Mouse (Mus musculus): ENCODE measurements around the gene Thumpd1. TPM values are rescaled to one million over a fixed set of nuclear protein-coding genes. Genes with fewer than 3 reads are reported as not detected.
"Not testable (repeated sequence)": the region's sequence is repeated elsewhere in the genome, so short reads cannot be mapped to it uniquely, and the experiment has no call there.

Thumpd1 gene
- polyA plus RNA-seq, 2 experiments: 43.6 to 76.5 TPM

DNA sequence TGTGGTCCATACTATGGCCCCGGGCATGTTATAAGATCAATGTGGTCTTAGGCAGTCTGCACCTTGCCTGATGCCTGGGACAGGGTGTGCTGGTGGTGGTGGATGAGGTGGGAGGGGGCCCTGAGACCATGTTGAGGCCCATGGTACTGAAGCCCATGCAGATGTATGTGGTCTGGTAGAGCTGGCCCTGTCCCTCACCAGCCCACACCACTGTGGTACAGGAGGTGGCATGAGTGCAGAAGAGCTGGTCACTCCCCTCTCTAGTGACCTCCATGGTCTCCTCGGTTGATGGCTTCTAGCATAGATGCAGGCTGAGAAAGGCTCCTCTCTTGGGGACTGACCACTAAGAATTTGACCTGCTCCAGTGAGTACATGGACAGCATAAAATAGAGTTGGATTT lies 18.3 kb upstream of the Thumpd1 start:
- no peak overlapping the region for H3K4me3 ChIP-seq (replicated peaks; ENCODE audit: low read length)
- TF ChIP-seq POLR2A (IDR thresholded peaks at IDR 0.05; ENCODE audit: borderline replicate concordance, extremely low read depth, insufficient read depth, insufficient read length): no peak
- H3K4me1 ChIP-seq (ENCODE audit: control insufficient read depth, insufficient read depth, low read length): no peaks in the 10 kb centered on the region
- H3K27me3 ChIP-seq (ENCODE audit: control insufficient read depth, insufficient read depth, low read length): no peaks in the 10 kb centered on the region
- no peak overlapping the region for H3K27ac ChIP-seq (replicated peaks; ENCODE audit: low read depth, low read length)
- no peak for DNase-seq (ENCODE audit: low spot score)
- H3K9ac ChIP-seq (ENCODE audit: low read depth, low read length, severe bottlenecking): no peak overlapping the region
- 93% methylated on average over 2 of the region's 2 CpGs for WGBS
- H3K4me2 ChIP-seq (replicated peaks; ENCODE audit: low read depth, low read length, severe bottlenecking): no peak overlapping the region
- H3K36me3 ChIP-seq (ENCODE audit: control insufficient read depth, insufficient read depth, low read length): no peaks in the 10 kb centered on the region
- ATAC-seq (ENCODE audit: low FRiP score, low read depth): no peak
- no peaks in the 10 kb centered on the region for H3K9me3 ChIP-seq (ENCODE audit: control insufficient read depth, low read length)

DNA sequence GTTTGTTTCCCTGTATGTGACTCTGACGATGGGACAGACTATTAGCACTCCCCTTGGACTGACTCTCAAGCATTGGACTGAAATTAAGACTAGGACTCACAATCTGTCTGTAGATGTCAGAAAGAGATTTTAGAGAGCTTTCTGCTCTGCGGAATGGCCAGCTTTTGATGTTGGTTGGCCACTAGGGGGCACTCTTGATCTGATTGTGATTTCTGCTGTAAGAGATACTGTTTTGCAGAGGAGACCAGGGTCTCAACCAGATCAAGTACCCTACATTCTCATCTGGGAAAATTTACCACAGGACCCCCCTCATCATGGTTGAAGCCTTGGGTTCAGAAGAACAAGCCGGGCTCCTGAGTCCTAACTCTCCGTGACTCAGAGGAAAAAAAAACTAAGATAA lies 10.7 kb upstream of the Thumpd1 start:
- H3K27ac ChIP-seq (replicated peaks; ENCODE audit: low read depth, low read length); DNase-seq (ENCODE audit: low spot score); H3K27me3 ChIP-seq (ENCODE audit: control insufficient read depth, insufficient read depth, low read length); H3K9ac ChIP-seq (ENCODE audit: low read depth, low read length, severe bottlenecking); H3K36me3 ChIP-seq (ENCODE audit: control insufficient read depth, insufficient read depth, low read length); H3K4me1 ChIP-seq (ENCODE audit: control insufficient read depth, insufficient read depth, low read length); H3K9me3 ChIP-seq (ENCODE audit: control insufficient read depth, low read length); H3K4me3 ChIP-seq (replicated peaks; ENCODE audit: low read length); H3K4me2 ChIP-seq (replicated peaks; ENCODE audit: low read depth, low read length, severe bottlenecking); ATAC-seq (ENCODE audit: low FRiP score, low read depth): not testable (repeated sequence)
- WGBS: 75% methylated on average over 4 of the region's 4 CpGs

DNA sequence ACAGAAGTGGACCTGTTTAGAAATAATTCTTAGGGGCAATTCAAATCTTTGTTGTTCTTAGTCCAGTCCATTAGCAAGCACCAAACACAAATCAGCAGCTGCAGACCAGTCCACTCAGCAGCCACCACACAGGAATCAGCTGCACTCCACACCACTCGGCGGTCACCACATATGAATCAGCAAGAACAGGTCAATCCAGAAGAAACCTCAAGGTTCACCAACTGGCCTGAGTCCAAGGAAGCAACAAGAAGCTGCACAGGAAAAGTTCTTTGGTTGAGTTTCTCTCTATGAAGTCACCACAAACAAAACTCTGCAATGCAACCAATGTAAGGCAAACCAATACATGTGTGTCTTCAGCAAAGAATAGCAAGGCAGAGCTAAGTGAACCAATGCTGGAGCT lies 7.0 kb upstream of the Thumpd1 start:
- no peak overlapping the region for H3K4me3 ChIP-seq (replicated peaks; ENCODE audit: low read length)
- WGBS: 86% methylated on average over 2 of the region's 2 CpGs
- H3K9ac ChIP-seq (ENCODE audit: low read depth, low read length, severe bottlenecking): no peak overlapping the region
- no peak for TF ChIP-seq POLR2A (IDR thresholded peaks at IDR 0.05; ENCODE audit: borderline replicate concordance, extremely low read depth, insufficient read depth, insufficient read length)
- no peaks in the 10 kb centered on the region for H3K36me3 ChIP-seq (ENCODE audit: control insufficient read depth, insufficient read depth, low read length)
- H3K27me3 ChIP-seq (ENCODE audit: control insufficient read depth, insufficient read depth, low read length): no peaks in the 10 kb centered on the region
- ATAC-seq (ENCODE audit: low FRiP score, low read depth) (no peak), DNase-seq (ENCODE audit: low spot score) (no peak)
- no peaks in the 10 kb centered on the region for H3K9me3 ChIP-seq (ENCODE audit: control insufficient read depth, low read length)
- no peak overlapping the region for H3K4me2 ChIP-seq (replicated peaks; ENCODE audit: low read depth, low read length, severe bottlenecking)
- no peaks in the 10 kb centered on the region for H3K4me1 ChIP-seq (ENCODE audit: control insufficient read depth, insufficient read depth, low read length)
- no peak overlapping the region for H3K27ac ChIP-seq (replicated peaks; ENCODE audit: low read depth, low read length)

DNA sequence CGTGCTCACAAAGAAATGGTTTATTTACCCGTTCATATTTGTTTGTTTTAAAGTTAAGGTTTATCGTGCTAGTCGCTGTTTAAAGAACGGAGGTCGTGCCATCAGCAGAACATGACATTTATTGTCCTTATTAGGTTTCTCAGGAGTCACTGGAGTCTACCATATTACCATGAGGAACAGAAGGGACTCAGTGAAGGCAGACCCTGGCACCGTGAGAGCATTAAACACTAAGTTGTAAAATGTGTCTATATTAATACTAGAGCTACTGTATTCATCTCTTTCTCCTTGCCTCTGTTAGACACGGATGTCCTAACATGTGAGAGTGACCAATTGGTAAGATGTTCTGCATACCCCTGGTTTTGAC lies 331 bp upstream of the Thumpd1 start:
- H3K4me1 ChIP-seq (ENCODE audit: control insufficient read depth, insufficient read depth, low read length): peaks cover 5% of the 10 kb centered on the region
- ATAC-seq (ENCODE audit: low FRiP score, low read depth) (peak; percentile 21; the same call in 1 of the 2 replicates), DNase-seq (ENCODE audit: low spot score) (no peak)
- H3K9ac ChIP-seq (ENCODE audit: low read depth, low read length, severe bottlenecking): peak overlapping the region; percentile 86
- H3K27me3 ChIP-seq (ENCODE audit: control insufficient read depth, insufficient read depth, low read length): no peaks in the 10 kb centered on the region
- H3K27ac ChIP-seq (replicated peaks; ENCODE audit: low read depth, low read length): no peak overlapping the region; the same call in 1 of the 2 replicates
- no peak for TF ChIP-seq POLR2A (IDR thresholded peaks at IDR 0.05; ENCODE audit: borderline replicate concordance, extremely low read depth, insufficient read depth, insufficient read length)
- WGBS: 13% methylated on average over 8 of the region's 8 CpGs
- H3K4me2 ChIP-seq (replicated peaks; ENCODE audit: low read depth, low read length, severe bottlenecking): peak overlapping the region; percentile 70
- no peaks in the 10 kb centered on the region for H3K9me3 ChIP-seq (ENCODE audit: control insufficient read depth, low read length)
- H3K36me3 ChIP-seq (ENCODE audit: control insufficient read depth, insufficient read depth, low read length): peaks cover 26% of the 10 kb centered on the region
- peak overlapping the region; percentile 85 for H3K4me3 ChIP-seq (replicated peaks; ENCODE audit: low read length)

DNA sequence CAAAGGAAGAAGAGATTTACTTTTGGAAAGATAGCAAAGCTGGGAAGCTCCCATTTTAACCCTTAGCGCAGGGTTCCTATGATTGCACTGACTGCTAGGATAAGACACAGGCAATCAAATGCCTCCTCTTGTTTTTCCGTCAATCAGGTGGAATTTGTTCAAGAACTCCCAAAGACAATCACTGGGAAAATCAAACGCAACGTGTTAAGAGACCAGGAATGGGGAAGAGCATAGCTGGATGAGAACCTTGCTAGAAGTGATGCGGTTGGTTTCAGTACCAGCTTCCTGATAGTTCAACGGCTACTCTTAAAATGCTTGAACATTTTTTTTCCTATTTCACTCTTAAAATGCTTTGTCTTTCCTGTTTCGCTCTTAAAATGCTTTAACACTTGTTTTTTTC lies 6.5 kb downstream of the Thumpd1 start:
- H3K4me3 ChIP-seq (replicated peaks; ENCODE audit: low read length): no peak overlapping the region
- peaks cover 34% of the 10 kb centered on the region for H3K36me3 ChIP-seq (ENCODE audit: control insufficient read depth, insufficient read depth, low read length)
- no peaks in the 10 kb centered on the region for H3K27me3 ChIP-seq (ENCODE audit: control insufficient read depth, insufficient read depth, low read length)
- DNase-seq (ENCODE audit: low spot score): no peak
- no peaks in the 10 kb centered on the region for H3K9me3 ChIP-seq (ENCODE audit: control insufficient read depth, low read length)
- TF ChIP-seq POLR2A (IDR thresholded peaks at IDR 0.05; ENCODE audit: borderline replicate concordance, extremely low read depth, insufficient read depth, insufficient read length): no peak
- 90% methylated on average over 7 of the region's 7 CpGs for WGBS
- no peak overlapping the region for H3K4me2 ChIP-seq (replicated peaks; ENCODE audit: low read depth, low read length, severe bottlenecking)
- no peak overlapping the region for H3K9ac ChIP-seq (ENCODE audit: low read depth, low read length, severe bottlenecking)
- no peak overlapping the region for H3K27ac ChIP-seq (replicated peaks; ENCODE audit: low read depth, low read length)
- no peak for ATAC-seq (ENCODE audit: low FRiP score, low read depth)
- no peaks in the 10 kb centered on the region for H3K4me1 ChIP-seq (ENCODE audit: control insufficient read depth, insufficient read depth, low read length)

DNA sequence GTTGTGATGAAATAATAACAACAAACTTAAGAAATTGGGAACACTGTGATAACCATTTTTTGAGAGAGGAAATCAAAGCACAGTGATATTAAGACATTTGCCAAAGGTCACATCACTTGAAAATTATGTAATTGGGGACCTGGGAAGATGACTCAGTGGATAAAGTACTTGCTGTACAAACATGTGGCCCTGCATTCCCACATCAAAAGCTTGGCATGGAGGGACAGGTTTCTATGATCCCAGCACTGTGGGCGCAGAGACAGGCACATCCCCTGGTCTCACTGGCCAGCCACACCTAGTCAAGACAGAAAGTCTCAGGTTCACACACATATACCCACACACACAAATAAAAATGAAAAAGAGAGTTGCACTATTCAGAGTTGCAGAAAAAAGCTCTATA lies 25.7 kb downstream of the Thumpd1 start:
- no peak for ATAC-seq (ENCODE audit: low FRiP score, low read depth)
- Histone ChIP-seq H3K27me3 (ENCODE audit: control insufficient read depth, insufficient read depth, low read length) (no peaks in the 10 kb centered on the region), H3K4me1 (ENCODE audit: control insufficient read depth, insufficient read depth, low read length) (no peaks in the 10 kb centered on the region), H3K9me3 (ENCODE audit: control insufficient read depth, low read length) (no peaks in the 10 kb centered on the region), H3K27ac (replicated peaks; ENCODE audit: low read depth, low read length) (no peak overlapping the region), H3K4me2 (replicated peaks; ENCODE audit: low read depth, low read length, severe bottlenecking) (no peak overlapping the region), H3K36me3 (ENCODE audit: control insufficient read depth, insufficient read depth, low read length) (no peaks in the 10 kb centered on the region), H3K9ac (ENCODE audit: low read depth, low read length, severe bottlenecking) (no peak overlapping the region), H3K4me3 (replicated peaks; ENCODE audit: low read length) (no peak overlapping the region)
- DNase-seq (ENCODE audit: low spot score): no peak
- TF ChIP-seq POLR2A (IDR thresholded peaks at IDR 0.05; ENCODE audit: borderline replicate concordance, extremely low read depth, insufficient read depth, insufficient read length): no peak
- 86% methylated on average over 1 of the region's 1 CpGs for WGBS

Measured in limb, embryonic 14.5 days (tissue).